Mouse (Mus musculus) liver, embryonic 11.5 days (tissue): ENCODE data around the gene Gm28038. TPM values are rescaled to one million over a fixed set of nuclear protein-coding genes. Genes with fewer than 3 reads are reported as not detected.
A peak's percentile ranks its signal among the peaks of the same experiment; 100 is the strongest.

Experiments used
- ATAC-seq: fragments of 200-750 bp; cut with Nextera tagmentation; replicated peaks from 2 replicates; pipeline ENCODE4 v1.8.0; 2017; ENCODE audit warnings: moderate number of reproducible peaks, mild to moderate bottlenecking, moderate TSS enrichment, moderate library complexity; ENCODE audit not compliant: low FRiP score
- DNase-seq: peaks from one replicate; pipeline ENCODE4 v3.0.0-alpha.2; 2017; ENCODE audit warnings: low spot score
- H3K27ac ChIP-seq: fragments of 300-500 bp; sonication (generic); 2 replicates; pipeline ENCODE4 v1.5.1; 2014; ENCODE audit warnings: mild to moderate bottlenecking, low read depth, low read length, control low read depth
- H3K27me3 ChIP-seq: fragments of 300-500 bp; sonication (generic); replicated peaks from 2 replicates; pipeline ENCODE4 v1.6.1; 2014; ENCODE audit warnings: low read length, mixed read lengths; ENCODE audit not compliant: control insufficient read depth, insufficient read depth
- H3K36me3 ChIP-seq: fragments of 300-500 bp; sonication (generic); 2 replicates; pipeline ENCODE4 v1.6.1; 2014; ENCODE audit warnings: mild to moderate bottlenecking, low read length, moderate library complexity, mixed read lengths; ENCODE audit not compliant: control insufficient read depth, insufficient read depth
- H3K4me1 ChIP-seq: fragments of 300-500 bp; sonication (generic); replicated peaks from 2 replicates; pipeline ENCODE4 v1.6.1; 2014; ENCODE audit warnings: low read length, mixed read lengths; ENCODE audit not compliant: control insufficient read depth, insufficient read depth
- H3K4me2 ChIP-seq: fragments of 300-500 bp; sonication (generic); 2 replicates; pipeline ENCODE4 v1.6.1; 2014; ENCODE audit warnings: mild to moderate bottlenecking, control low read depth, moderate library complexity
- H3K4me3 ChIP-seq: fragments of 300-500 bp; sonication (generic); 2 replicates; pipeline ENCODE4 v1.5.1; 2014; ENCODE audit warnings: low read depth, low read length, control low read depth
- H3K9ac ChIP-seq: fragments of 300-500 bp; sonication (generic); 2 replicates; pipeline ENCODE4 v1.6.1; 2014; ENCODE audit warnings: low read depth, low read length, control low read depth
- H3K9me3 ChIP-seq: fragments of 300-500 bp; sonication (generic); 2 replicates; pipeline ENCODE4 v1.6.1; 2016; ENCODE audit warnings: low read length, inconsistent platforms, mixed read lengths; ENCODE audit not compliant: control insufficient read depth
- WGBS: fragments of 180-500 bp; shearing (Covaris S2); extraction: QIAGEN DNeasy Blood & Tissue Kit; methylation state at CpG from one replicate; pipeline ENCODE4 v1.1.7; 2014; 5-methylcytosine and 5-hydroxymethylcytosine counted together
- polyA plus RNA-seq: library from polyadenylated mRNA; unstranded; fragments of >200 nt; fragmentation: Nextera tagmentation; extraction: Ambion mirVana; gene quantifications from 2 replicates; pipeline ENCODE4 v1.2.1, GENCODE M21; 2014

The Gm28038 gene
- polyA plus RNA-seq, 1 experiment from 2014 or later, result not detected

DNA sequence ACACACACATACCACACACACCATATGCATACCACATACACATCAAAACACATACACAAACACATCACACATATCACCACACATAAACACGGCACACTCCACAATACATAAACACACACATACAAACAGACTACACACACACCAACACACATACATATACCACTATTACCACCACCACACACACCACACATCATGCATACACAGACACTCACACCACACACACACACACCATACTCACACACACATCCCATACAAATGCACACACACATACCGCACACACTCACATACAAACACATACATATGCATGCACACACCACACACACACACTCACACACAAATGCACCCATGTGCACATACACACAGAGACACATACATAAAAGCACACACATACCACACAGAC is 13.4 kb upstream of the Gm28038 start:
- DNase-seq, result no peak
- H3K27me3 ChIP-seq, result no peaks in the 10 kb centered on the region
- no peak for ATAC-seq
- peak overlapping the region; percentile 29; the same call in 1 of the 2 replicates for H3K4me3 ChIP-seq
- H3K9ac ChIP-seq, result no peak overlapping the region
- H3K36me3 ChIP-seq, result peaks cover 7% of the 10 kb centered on the region; the same call in 1 of the 2 replicates
- peak overlapping the region; percentile 52 for H3K4me2 ChIP-seq
- H3K4me1 ChIP-seq, result peaks cover 33% of the 10 kb centered on the region
- no peaks in the 10 kb centered on the region for H3K9me3 ChIP-seq
- 87% methylated on average over 2 of the region's 2 CpGs for WGBS
- no peak overlapping the region for H3K27ac ChIP-seq

GRCm38 (mm10) chr2:30268371-30268770 is 12.5 kb upstream of the Gm28038 start:
- Histone ChIP-seq H3K4me1 (peaks cover 33% of the 10 kb centered on the region), H3K4me3 (no peak overlapping the region), H3K27me3 (no peaks in the 10 kb centered on the region), H3K27ac (no peak overlapping the region), H3K9me3 (no peaks in the 10 kb centered on the region), H3K36me3 (0 out of 2 replicates have a peak, but pooled peaks cover 6% of the 10 kb centered on the region), H3K9ac (no peak overlapping the region), H3K4me2 (no peak overlapping the region)
- 56% methylated on average over 4 of the region's 4 CpGs for WGBS
- no peak for ATAC-seq
- DNase-seq, result no peak

DNA sequence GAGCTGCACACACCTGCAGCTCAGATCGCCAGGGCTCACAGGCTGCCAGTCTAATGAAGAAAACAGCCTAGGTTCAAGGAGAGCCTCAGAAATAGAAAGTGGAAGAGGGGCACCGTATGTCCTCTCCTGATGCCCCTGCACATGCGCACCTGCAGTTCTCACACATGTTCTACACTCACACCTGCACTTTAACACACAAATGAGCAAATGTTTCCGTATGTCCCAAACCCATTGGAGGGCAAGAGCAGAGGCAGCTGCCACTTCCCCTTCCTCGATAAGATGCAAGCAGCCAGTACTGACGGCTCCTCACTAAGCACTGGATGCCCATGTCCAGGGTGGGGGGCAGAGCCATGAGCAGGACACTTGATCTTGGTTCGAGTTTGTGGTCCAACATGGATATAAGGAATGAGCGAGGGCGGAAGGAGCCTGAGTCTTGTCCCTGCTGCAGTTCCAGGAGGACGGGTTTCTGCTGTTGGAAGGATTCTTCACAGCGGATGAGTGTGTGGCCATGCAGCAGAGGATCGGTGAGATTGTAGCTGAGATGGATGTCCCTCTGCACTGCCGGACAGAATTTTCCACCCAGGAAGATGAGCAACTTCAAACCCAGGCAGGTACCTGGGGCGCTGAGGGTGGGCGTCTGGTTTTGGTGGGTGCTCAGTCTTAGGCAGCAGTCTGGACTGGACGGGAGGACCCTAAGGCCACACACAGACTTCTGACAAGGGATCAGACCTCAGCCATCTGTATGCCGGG is 11.4 kb upstream of the Gm28038 start:
- ATAC-seq, result no peak
- no peak overlapping the region for H3K4me2 ChIP-seq
- no peak overlapping the region for H3K4me3 ChIP-seq
- H3K9me3 ChIP-seq, result no peaks in the 10 kb centered on the region
- H3K36me3 ChIP-seq, result 0 out of 2 replicates have a peak, but pooled peaks cover 4% of the 10 kb centered on the region
- H3K4me1 ChIP-seq, result peaks cover 33% of the 10 kb centered on the region
- H3K27ac ChIP-seq, result no peak overlapping the region
- DNase-seq, result no peak
- no peaks in the 10 kb centered on the region for H3K27me3 ChIP-seq
- no peak overlapping the region for H3K9ac ChIP-seq
- 79% methylated on average over 17 of the region's 17 CpGs for WGBS

DNA sequence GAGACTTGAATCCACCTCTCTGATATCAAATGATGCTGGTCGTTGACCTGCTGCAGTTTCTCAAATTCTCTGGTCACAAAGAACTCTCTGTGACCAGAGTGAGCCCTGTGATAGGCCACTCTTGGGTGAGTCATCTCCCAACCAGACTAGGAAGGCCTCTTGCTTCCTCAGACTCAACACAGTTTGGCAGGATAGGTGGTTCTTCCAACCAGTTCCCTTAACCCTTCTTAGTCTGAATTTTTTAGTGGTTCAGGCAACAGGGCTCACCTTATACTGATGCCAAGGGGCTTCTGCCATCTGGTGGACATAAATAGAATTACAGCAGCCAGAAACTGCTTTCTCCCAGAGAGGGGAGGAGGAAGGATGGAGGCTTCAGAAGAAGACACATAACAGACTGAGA is 10.7 kb upstream of the Gm28038 start:
- H3K4me3 ChIP-seq, result no peak overlapping the region
- no peaks in the 10 kb centered on the region for H3K36me3 ChIP-seq
- no peak overlapping the region for H3K4me2 ChIP-seq
- H3K27me3 ChIP-seq, result no peaks in the 10 kb centered on the region
- peak; percentile 74 for ATAC-seq
- no peak overlapping the region for H3K27ac ChIP-seq
- no peaks in the 10 kb centered on the region for H3K9me3 ChIP-seq
- H3K9ac ChIP-seq, result no peak overlapping the region
- H3K4me1 ChIP-seq, result peaks cover 28% of the 10 kb centered on the region
- DNase-seq, result peak; percentile 46
- 13% methylated on average over 1 of the region's 1 CpGs for WGBS

DNA sequence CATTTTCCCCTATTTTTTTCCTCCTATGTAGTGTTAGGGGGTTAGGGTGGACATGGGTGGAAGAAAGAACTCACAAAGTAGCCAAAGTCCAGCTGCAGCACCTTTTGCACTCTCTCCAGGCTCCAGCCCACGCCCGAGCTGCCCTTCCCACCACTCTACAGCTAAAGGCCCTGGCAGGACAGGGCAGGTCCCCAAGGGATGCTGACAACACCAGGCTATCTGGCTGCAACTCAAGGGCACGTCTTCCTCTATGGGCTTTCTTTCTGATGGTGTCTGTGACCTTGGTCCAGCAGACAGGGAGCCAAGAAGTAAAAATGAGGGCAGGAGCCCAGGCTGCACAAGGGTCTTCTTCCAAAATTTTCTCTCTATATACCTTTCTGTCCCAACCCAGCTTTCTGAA is 808 bp downstream of the Gm28038 start:
- no peak for DNase-seq
- H3K4me3 ChIP-seq, result no peak overlapping the region
- no peaks in the 10 kb centered on the region for H3K9me3 ChIP-seq
- H3K36me3 ChIP-seq, result no peaks in the 10 kb centered on the region; the same call in 1 of the 2 replicates
- H3K9ac ChIP-seq, result no peak overlapping the region
- ATAC-seq, result no peak
- 80% methylated on average over 3 of the region's 3 CpGs for WGBS
- no peak overlapping the region for H3K4me2 ChIP-seq
- H3K4me1 ChIP-seq, result peaks cover 7% of the 10 kb centered on the region
- H3K27me3 ChIP-seq, result no peaks in the 10 kb centered on the region
- no peak overlapping the region for H3K27ac ChIP-seq

- 87% methylated on average over 2 of the region's 2 CpGs for WGBS
- H3K9me3 ChIP-seq, result no peaks in the 10 kb centered on the region
These were observed 2.4 kb downstream of the Gm28038 start for GRCm38 (mm10) chr2:30283193-30283592.

GRCm38 (mm10) chr2:30285004-30285403 is 4.2 kb downstream of the Gm28038 start:
- Histone ChIP-seq H3K36me3 (peaks cover 6% of the 10 kb centered on the region; the same call in 1 of the 2 replicates), H3K4me3 (peak overlapping the region; percentile 88), H3K27ac (no peak overlapping the region), H3K9ac (peak overlapping the region; percentile 93; the same call in 1 of the 2 replicates), H3K4me1 (peaks cover 20% of the 10 kb centered on the region), H3K27me3 (no peaks in the 10 kb centered on the region), H3K9me3 (no peaks in the 10 kb centered on the region), H3K4me2 (peak overlapping the region; percentile 99)
- 80% methylated on average over 5 of the region's 5 CpGs for WGBS
- ATAC-seq, result no peak
- no peak for DNase-seq

More at GRCm38 (mm10) chr2:30283193-30283592, 2.4 kb downstream of the Gm28038 start:
- Histone ChIP-seq H3K27me3 (no peaks in the 10 kb centered on the region), H3K4me2 (no peak overlapping the region), H3K4me3 (no peak overlapping the region), H3K36me3 (peaks cover 3% of the 10 kb centered on the region; the same call in 1 of the 2 replicates), H3K27ac (no peak overlapping the region), H3K9ac (no peak overlapping the region), H3K4me1 (peaks cover 18% of the 10 kb centered on the region)
- DNase-seq, result no peak
- ATAC-seq, result no peak

DNA sequence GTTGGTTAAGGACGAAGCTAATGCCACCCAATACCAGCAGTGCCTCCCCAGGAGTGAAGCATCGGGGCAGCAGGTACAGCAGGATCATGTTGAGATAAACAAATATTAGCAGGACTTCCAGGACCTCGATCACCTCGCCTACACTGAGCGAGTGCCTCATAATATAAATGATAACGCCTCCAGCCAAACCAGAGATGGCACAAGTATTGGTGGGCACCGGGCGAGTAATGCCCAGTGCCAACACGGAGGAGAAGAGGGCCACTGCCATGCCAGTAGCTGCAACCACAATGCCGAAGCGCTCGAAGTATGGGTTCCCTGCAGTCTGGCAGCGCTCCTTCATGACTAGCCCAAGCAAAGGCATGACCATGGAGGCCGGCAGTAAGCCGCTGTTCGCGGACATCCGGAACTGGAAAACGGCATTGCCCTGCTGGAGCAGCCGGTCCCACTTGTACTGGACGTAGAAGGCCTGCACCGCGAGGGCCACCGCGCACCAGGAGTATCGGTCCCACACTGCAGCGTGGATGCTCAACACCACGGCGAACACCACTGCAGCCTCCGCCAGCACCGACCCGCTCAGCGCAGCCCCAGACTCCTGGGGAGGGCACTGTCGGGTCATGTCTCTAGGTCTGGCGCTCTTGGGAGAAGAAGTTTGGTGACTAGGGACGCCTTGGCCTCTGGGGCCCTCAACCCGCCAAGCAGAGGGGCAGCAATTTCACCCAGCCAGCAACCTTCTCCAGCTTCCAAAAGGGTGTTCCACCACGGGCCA is 4.8 kb downstream of the Gm28038 start:
- DNase-seq (no peak), ATAC-seq (peak; percentile 64)
- Histone ChIP-seq H3K9ac (peak overlapping the region; percentile 93), H3K27ac (peak overlapping the region; percentile 38), H3K9me3 (no peaks in the 10 kb centered on the region), H3K4me2 (peak overlapping the region; percentile 99), H3K36me3 (peaks cover 10% of the 10 kb centered on the region; the same call in 1 of the 2 replicates), H3K27me3 (no peaks in the 10 kb centered on the region), H3K4me3 (peak overlapping the region; percentile 88), H3K4me1 (peaks cover 20% of the 10 kb centered on the region)
- 11% methylated on average over 38 of the region's 38 CpGs for WGBS
